Mouse (Mus musculus) heart, adult 2 months (tissue): ENCODE results near the gene Ybx3.

ENCODE experiments used
- EP300 ChIP-seq: fragments of 200-500 bp; IDR thresholded peaks from 2 replicates; pipeline ENCODE4 v1.6.1; 2011; ENCODE audit warnings: low read depth, low read length, control low read depth; ENCODE audit not compliant: insufficient read depth
- POLR2A ChIP-seq: fragments of 200-500 bp; IDR thresholded peaks from 2 replicates; pipeline ENCODE4 v1.6.1; 2011; ENCODE audit warnings: mild to moderate bottlenecking, low read depth, low read length, control low read depth; ENCODE audit not compliant: insufficient read depth

DNA sequence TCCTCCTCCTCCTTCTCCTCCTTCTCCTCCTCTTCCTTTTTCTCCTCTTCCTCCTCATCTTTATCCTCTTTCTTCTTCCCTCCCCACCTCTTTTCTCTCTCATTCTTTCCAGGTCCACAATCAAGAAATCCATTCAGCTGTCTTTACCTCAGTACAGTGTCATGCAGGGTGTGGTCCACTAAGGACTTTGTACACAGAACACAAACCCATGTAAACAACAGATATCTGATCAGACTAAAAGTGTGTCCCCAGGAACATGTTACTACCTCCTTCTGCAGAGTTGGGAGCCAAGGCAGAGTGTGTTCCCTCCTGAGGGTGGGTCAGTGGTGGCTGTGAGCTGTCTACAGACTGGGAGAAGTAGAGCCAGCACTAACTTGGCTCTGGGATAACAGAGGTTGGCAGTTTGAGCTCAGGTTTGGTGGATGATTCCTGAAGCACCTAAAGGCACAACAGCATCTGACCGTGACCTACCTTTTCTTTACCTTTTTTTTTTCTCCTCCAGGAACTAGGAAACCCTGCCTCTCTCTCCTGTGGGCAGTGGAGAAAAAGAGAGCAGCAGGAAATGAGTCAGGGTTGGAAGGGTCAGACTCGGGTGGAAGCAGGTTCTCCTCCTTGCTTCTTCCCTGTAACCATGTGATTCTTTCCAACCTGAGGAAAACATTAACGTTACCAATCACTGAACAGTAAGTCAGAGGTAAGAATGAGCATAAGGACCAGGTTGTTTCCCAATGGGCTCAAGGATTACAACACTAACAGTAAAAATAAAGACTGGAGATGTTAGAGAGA, 66.2 kb downstream of the Ybx3 start:
- TF ChIP-seq POLR2A = no peak
- TF ChIP-seq EP300 = no peak
